Mouse (Mus musculus): ENCODE measurements around the gene Lmtk2. TPM values are rescaled to one million over a fixed set of nuclear protein-coding genes. Genes with fewer than 3 reads are reported as not detected.

The Lmtk2 gene
- total RNA-seq, 2 experiments from 2014 or later = 23.7 to 25.8 TPM

DNA sequence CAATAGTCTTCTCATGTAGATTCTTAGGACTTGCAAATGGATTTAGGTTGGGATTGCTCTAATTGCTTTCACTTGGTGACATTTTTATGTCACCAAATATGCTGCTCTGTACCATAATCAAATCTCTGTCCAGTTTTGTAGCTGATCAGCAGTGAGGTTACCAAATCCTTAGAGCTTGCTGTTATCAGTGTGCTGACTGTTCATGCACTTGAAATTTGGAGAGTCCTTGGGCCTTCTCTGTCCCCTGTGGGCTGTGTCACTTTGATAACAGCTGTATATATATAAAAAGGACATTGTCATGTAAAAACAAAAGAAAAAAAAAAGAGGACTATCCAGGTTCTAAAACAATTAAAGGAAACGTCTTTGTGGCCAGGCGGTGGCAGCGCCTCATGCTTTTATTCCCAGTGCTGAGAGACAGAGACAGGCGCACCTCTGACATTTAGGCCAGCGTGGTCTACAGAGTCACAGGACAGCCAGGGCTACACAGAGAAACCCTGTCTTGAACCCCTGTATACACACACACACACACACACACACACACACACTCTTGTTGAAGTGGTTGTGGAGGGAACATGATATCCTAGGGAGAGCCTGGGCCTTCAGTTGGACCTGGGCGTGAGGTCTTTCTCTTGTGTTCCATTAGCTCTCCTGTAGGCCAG, 5.4 kb downstream of the Lmtk2 start:
- intact Hi-C loops (cut with DNase I) = no loop called here
- no peak for DNase-seq (ENCODE audit: low spot score)

- intact Hi-C loops (cut with DNase I) = no loop called here
- no peak for DNase-seq (ENCODE audit: low spot score)
Measured at GRCm38 (mm10) chr5:144106130-144106510, 5.9 kb downstream of the Lmtk2 start.

DNA sequence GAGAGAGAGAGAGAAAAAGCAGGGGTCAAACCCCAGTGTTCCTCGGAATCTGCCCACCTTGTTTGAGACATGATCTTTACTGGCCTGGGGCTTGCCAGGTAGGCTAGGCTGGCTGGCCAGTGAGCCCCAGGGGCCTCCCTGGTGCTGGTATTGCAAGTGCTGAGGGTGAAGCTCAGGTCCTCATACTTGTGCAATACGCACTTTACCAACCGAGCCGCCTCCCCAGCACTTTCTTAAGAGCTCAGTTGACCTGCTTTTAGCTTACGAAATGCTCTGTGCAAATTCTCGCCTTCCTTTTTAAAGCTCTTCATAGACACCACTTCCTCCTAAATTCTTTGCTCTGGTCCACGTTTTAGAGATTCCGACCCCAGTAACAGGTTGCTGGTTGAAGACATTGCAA, 9.0 kb downstream of the Lmtk2 start:
- intact Hi-C loops (cut with DNase I) = no loop called here
- DNase-seq (ENCODE audit: low spot score) = no peak

- intact Hi-C loops (cut with DNase I) = no loop called here
- no peak for DNase-seq (ENCODE audit: low spot score)
Measured at GRCm38 (mm10) chr5:144112574-144113438, 12.6 kb downstream of the Lmtk2 start.

GRCm38 (mm10) chr5:144114068-144114467, 13.8 kb downstream of the Lmtk2 start:
- intact Hi-C loops (cut with DNase I) = no loop called here

DNA sequence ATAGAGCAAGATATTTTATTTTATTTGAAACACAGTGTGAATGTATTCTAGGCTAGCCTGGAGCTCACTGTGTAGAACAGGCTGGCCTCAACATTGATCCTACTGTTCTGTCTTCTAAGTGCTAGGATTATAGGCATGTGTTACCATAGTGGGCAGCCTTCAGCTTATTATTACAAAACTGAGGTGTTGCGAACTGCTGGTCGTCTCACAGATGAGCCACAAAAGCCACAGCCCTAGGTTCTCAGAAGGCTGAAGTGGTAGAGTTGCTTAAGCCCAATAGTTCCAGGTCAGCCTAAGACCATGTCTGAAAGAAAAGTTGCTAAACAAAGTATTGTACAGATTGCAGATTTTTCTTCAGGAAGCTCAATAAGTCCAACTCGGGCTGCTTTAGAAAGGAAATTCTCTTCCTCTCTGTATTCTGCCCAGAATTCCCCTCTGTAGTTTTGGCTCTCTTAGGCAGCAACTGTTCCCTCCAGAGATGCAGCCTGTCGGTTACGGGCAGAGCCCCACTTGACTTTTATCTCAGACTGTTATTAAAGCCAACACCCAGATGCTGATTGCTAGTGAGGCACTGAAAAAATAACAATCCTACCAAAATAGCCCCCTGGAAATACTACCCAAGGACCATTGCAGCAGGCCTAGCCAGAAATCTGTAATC, 14.9 kb downstream of the Lmtk2 start:
- intact Hi-C loops (cut with DNase I) = no loop called here
- DNase-seq (ENCODE audit: low spot score) = no peak

More at GRCm38 (mm10) chr5:144114068-144114467, 13.8 kb downstream of the Lmtk2 start:
- no peak for DNase-seq (ENCODE audit: low spot score)

DNA sequence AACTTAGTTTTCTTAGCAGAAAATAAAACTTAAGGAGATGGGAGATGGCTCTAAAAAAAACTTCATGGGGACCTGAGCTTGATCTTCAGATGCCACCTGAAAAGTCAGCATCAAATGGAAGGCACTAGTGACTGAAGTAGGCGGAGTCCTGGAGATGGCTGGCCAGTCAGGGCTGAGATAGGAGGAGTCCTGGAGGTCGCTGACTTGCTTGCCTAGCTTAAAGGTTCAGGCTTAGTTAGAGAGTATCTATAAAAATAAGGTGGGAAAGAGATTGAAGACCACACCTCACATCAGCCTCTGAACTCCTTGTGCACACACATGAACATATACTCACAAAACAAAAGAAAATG, 15.4 kb downstream of the Lmtk2 start:
- DNase-seq (ENCODE audit: low spot score) = no peak
- intact Hi-C loops (cut with DNase I) = no loop called here

- no peak for DNase-seq (ENCODE audit: low spot score)
- intact Hi-C loops (cut with DNase I) = no loop called here
Measured at GRCm38 (mm10) chr5:144118271-144118670, 18.0 kb downstream of the Lmtk2 start.

- DNase-seq (ENCODE audit: low spot score) = no peak
- intact Hi-C loops (cut with DNase I) = no loop called here
Measured at GRCm38 (mm10) chr5:144119286-144119685, 19.1 kb downstream of the Lmtk2 start.

GRCm38 (mm10) chr5:144121489-144121888, 21.3 kb downstream of the Lmtk2 start:
- intact Hi-C loops (cut with DNase I) = no loop called here
- DNase-seq (ENCODE audit: low spot score) = no peak

- intact Hi-C loops (cut with DNase I) = no loop called here
- DNase-seq (ENCODE audit: low spot score) = no peak
Measured at GRCm38 (mm10) chr5:144125979-144126755, 25.9 kb downstream of the Lmtk2 start.

GRCm38 (mm10) chr5:144143531-144143930, 43.3 kb downstream of the Lmtk2 start:
- intact Hi-C loops (cut with DNase I) = no loop called here

DNA sequence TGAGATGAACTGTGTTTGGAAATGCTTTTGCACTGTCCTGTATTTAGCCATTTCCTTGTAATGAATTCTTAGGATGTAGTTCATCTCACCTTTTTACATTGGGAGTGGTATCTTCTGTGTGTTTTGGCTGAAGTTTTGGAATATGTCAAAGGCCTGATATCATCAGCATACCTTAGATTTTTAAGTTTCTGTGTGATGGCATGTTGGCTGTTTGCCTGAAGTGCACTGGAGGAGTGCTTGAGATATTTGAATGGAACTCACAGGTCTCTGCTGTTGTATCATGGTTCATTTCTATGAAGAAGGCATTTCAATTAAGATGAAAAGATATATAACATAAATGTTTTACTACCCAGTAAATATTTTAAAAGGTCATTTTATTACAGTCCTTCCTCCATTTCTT, 46.7 kb downstream of the Lmtk2 start:
- DNase-seq (ENCODE audit: low spot score) = no peak
- intact Hi-C loops (cut with DNase I) = no loop called here

More at GRCm38 (mm10) chr5:144143531-144143930, 43.3 kb downstream of the Lmtk2 start:
- no peak for DNase-seq (ENCODE audit: low spot score)

DNA sequence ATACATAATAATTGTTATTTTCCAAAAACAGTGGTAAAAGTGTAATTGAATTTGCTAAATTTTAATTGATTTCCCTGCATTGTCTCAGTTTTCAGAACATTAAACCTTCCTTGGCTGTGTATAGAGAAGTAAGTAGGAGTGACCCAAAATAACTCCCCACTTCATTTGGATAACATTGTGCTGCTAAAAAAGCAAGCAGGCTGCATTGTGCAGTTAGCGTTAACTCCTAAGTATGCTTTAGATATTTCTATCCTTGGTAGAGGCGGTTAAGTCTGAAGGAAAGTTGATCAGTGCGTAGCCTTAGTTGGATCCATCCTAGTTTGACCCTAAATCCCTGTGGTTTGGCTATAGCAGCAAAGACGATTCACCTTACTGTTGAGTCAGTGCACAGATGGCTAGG, 49.3 kb downstream of the Lmtk2 start:
- DNase-seq (ENCODE audit: low spot score) = no peak
- intact Hi-C loops (cut with DNase I) = no loop called here

- intact Hi-C loops (cut with DNase I) = no loop called here
- no peak for DNase-seq (ENCODE audit: low spot score)
Measured at GRCm38 (mm10) chr5:144151270-144151669, 51.0 kb downstream of the Lmtk2 start.

DNA sequence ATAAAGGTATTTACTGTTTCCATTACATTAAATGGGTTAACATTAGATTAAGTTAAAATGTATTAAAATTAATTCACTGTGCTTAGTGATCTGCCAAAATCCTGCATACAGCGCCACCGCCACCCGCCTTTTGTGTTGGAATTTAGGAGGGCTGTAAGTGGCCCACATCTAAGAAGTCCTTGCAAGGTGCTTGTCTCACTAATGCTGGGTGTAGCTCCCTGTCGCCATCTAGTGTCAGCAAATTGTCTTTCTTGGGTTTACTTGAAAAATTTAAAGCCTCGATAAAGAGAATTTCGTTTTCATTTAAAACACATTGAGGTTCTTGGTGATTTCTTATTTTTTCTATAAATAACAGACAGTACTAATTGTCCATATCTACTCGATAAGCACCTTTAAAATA, 54.3 kb downstream of the Lmtk2 start:
- intact Hi-C loops (cut with DNase I) = loop anchor here (1.0 kb wide), 2 partner anchors 55 to 114 kb away; no protein-coding TSS in a partner anchor
- DNase-seq (ENCODE audit: low spot score) = no peak

DNA sequence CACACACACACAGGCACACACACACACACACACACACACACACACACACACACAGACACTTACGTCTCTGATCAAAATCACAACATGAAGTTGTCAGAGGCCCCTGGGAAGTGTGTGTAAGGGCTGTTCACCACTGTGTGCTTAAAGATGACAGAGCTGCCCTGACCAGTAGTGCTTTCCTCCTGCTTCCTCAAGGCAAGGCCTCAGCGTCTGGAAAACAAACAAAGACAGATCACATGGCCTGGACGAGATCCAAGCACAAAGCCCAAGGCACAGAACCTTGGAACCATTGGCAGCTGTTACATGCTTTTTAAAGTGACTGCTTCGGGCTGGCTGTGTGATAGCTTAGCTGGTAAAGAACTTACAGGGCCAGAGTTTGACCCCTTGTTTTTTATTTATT, 58.4 kb downstream of the Lmtk2 start:
- intact Hi-C loops (cut with DNase I) = no loop called here
- peak; percentile 65 for DNase-seq (ENCODE audit: low spot score)

DNA sequence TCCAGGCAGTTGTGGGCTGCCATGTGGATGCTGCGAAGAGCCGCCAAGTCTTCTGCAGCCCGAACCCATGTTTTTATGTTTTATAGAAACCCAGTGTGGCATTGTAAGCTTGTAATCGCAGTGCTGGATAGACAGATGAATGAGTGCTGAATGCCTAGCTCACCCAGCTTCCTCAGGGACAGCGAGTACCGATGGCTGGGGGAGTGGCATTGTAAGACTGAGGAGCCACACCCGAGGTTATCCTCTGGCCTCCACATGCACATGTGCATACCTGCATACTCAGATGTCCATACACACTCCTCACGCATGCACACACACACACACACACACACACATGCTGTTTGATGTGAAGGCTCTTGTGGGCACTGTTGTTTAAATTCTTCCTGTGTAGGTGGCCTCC, 58.9 kb downstream of the Lmtk2 start:
- intact Hi-C loops (cut with DNase I) = no loop called here
- DNase-seq (ENCODE audit: low spot score) = no peak

- no peak for DNase-seq (ENCODE audit: low spot score)
- intact Hi-C loops (cut with DNase I) = no loop called here
Measured at GRCm38 (mm10) chr5:144162080-144162812, 62.0 kb downstream of the Lmtk2 start.

All from heart, postnatal 25 days (tissue).